Mouse (Mus musculus): Measurements from ENCODE around the gene 2310011J03Rik. TPM values are rescaled to one million over a fixed set of nuclear protein-coding genes. Genes with fewer than 3 reads are reported as not detected.

The 2310011J03Rik gene
- polyA plus RNA-seq, 2 experiments from 2014 or later: 47.1 to 59.9 TPM

DNA sequence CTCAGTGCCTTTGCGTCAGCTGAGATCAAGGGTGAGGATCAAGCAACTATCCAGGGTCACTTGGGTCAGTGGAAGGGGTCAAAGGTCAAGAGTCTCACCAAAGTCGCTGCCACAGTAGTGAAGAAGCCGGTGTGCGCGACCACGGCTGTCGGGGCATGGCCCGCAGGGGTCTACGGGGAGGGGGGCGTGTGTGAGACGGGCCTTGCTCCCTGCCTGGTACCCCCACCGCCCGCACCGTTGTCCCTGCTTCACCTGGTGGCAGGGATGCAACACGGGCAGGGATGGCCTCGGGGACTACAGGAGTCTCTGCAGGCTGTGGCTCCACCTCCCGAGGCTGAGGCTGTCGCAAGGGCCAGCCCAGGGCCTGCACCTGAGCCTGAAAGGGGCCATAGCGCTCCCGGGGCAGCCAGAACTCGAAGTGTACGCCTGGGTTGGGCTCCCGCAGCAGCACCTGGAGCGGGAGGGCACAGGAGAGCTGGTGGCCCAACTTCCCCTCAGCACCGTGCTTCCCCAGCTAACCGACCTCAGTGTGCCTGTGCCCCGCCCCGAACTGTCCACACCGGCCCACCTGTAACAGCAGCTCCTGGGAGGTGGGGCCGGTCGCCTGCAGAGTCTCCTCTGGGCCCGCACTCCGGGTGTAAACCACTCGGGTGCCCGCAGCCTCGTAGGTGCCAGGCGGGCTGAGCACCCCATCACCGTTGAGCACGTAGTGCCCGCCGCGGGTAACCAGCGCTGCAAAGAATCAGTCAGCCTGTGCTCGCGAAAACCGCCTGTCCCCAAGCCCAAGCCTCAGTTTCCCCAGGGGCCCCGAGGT, 21.4 kb upstream of the 2310011J03Rik start:
- ATAC-seq: no peak

DNA sequence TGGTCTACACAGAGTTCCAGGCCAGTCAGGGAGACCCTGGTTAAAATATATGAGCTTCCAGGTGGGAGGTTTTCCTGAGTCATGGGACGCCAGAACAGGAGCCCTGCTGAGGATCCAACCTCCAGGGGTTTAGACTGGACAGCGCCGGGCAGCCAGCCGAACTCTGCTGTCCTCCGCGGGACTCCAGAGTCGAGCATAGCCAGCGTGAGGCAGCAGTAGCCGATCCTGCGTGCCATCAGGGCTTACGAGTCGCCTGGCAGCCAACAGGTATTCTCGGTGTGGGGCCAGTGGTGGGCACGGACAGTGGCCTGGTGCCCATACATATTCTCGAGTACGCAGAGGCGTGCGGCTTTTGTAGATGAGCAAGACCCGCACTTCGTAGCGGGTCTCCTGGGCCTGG, 20.7 kb upstream of the 2310011J03Rik start:
- ATAC-seq: no peak

DNA sequence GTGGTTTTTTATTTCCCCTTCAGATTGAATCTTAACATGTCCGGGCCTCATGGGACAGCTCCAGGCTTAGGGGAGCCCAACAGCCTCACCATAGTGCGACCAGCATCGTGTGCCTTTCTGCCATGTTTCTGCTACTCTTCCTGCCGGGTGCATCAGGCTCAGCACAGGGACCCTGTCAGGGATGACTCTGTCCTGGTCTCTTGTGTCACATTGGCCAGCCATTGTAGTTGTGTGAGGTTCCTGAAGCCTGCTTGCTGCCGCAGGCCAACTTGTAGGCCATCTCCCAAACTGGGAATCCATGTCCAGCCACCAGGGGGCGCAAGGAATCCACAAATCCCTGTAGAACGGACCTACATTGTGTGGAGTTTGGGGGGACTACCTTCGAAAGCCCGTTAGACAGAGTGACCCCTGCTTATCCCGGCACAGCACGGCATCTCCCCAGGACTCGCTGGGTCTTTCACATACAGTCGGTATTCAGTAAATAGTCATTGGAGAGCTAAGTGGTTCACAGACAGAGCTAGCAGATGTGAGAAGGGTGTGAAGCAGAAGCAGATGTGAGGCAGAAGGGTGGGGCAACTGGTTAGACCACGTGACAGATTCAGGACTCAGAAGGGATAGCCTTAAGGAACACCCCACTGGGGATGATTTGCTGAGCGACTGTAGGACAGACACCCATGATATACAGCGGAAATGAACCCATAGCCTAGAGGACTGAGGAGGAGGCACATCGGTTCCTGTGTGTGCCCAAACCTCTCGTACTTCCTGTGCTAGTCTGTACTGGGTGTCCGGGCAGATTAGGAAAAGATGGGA, 19.8 kb upstream of the 2310011J03Rik start:
- peak; percentile 46 for ATAC-seq

DNA sequence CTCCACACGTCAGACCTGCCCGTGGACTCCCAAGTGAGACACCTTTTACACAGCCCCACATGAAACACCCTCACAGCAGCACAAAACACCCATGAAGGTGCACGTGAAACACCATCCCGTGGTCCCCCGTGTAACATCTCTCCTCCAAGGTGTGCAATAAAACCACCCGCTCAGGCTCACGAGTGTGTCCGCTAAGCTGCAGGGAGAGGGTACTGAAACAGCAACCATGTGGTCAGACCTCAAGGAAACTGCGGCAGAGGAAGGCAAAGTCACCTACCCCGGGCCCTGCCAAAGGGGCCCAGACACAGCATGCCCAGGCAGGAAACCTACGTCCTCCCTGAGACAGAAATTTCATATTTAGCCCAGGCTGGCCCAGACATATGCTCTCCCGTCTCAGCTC, 15.9 kb upstream of the 2310011J03Rik start:
- no peak for ATAC-seq

DNA sequence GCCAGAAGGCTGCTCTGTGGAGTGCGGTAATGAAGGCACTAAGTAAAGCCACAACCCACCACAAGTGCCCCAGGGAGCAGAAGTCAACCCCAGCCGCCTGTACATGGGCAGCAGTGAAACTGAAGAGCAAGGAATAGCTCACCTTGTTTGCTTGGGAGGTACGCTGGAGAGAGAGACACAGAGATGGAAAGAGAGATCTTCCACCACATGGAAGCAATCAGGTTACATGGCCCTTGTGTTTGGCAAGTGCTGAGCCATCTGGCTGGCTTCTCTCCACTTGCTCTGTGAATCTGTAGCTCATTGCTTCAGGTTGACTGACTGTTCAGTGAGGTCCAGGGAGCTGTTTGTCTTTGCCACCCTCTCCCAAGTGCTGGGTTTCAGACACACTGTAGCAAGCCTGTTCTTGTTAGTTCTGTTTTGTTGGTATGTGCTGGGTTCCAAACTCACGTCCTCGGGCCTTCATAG, 12.2 kb upstream of the 2310011J03Rik start:
- ATAC-seq: no peak

DNA sequence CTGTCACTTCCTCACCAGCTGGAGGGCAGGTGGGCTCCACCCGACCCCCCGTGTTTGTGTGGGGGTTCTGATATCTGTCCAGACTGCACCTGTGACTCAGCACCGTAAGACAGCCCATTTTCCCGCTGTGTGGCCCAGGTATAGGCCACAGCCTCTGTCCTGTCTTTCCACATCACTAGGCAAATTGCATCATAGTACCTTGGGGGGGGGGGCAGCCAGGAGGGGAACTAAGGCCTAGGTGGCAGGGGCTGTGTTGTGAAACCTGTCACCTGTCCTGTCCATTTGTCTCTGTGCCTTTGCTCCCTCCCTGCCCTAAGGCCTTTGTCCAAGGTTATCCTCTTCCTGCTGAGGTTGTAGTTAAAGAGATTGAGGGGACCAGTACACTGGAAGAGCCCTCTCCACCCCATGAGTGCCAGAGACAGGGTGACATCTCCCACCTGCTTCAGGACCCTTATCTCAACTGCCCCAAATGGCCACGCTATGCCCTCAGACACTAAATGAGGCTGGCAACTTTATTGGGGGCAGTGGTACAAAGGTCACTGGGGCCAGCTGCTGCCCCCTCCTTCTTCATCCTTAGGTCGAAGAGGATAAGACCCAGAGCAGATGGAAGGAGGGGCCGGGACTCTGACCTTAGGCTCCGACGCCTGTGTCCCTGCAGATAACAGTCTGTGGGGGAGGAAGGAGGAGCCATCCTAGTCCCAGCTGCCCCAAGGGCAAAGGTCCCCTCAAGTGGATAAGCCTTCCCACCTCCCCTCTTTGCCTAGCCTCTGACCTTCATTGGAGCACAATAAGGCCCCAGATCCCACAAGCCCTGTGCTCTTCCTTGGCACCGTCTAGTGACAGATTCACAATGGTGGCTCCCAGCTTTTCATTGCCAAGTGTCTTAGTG, 11.5 kb upstream of the 2310011J03Rik start:
- no peak for ATAC-seq

DNA sequence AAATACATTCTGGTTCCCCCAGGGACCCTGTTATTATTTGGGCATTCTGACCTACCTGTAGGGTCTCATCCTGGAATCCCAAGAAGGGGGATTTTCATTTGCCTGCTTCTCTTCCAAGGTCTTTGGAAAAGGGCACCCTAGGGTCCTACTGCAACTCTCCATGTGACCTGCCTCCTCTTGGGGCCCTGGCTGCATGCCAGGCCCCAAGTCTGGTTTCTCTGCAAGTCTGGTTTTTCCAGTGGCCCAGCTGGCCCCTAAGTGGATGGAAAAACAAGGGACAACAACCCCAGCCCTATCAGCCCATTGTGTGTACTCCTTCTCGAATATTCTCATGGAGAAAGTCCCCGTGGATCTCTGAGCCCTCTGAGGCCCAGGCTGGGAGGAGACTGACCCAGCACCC, 10.6 kb upstream of the 2310011J03Rik start:
- ATAC-seq: no peak

DNA sequence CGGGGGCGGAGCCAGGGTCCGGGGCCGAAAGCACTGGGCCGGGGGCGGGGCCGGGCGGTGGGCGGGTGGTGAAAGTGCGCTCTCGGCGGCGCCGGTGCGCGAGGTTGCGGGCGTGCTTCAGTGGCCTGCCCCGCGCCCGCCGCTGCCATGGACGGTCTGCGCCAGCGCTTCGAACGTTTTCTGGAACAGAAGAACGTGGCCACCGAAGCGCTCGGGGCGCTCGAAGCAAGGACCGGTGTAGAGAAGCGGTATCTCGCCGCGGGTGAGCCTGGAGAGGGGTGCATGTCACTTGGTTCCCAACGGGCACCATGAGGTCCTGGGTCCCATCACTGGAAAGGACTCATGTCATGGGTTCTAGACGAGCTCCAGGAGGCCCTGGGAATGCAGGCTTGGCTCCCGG, 9.7 kb upstream of the 2310011J03Rik start:
- no peak for ATAC-seq

DNA sequence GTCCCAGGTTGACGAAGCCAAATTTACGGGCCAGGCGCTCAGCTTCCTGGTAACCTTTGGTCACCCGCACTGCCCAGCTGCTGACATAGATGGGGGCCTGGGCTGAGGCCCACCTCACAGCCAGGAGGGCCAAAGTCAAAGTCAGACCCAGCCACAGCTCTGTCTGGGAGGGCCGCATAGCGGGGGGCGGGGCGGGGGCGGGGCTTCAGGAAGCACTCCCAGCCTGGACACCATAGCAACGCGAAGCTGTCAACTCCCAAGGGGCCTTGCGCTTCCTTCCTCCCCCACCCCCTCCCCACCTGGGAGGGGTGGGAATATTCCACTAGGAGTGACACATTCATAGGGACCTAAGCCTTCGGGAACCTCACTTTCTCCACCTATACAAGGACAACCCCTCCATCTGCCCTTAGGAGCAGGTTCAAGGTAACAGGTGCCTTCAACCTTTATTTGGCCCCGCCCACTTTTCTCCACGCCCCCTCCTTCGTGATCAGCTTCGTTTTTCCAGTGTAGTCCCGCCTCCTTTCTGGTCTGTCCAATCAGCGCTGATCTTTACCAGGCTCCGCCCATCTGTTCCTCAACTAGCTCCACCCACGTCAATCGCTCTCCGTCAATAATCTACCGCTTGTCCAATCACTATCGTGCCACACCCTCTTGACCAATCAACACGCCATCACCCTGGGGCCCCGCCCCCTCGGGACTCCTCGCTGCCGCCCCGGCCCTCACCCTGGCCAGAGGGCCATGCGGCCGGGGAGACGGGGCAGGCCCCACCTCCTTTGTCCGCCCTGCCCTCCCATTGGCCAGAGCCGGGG, 9.1 kb upstream of the 2310011J03Rik start, which contains the start of the genes Pcsk4 and Reep6:
Gene Pcsk4 (minus strand): TSS at position 226 of the 809 bp plus-strand sequence.
Gene Reep6 (plus strand): TSS at position 681 of the 809 bp plus-strand sequence.
- peak; percentile 91 for ATAC-seq

DNA sequence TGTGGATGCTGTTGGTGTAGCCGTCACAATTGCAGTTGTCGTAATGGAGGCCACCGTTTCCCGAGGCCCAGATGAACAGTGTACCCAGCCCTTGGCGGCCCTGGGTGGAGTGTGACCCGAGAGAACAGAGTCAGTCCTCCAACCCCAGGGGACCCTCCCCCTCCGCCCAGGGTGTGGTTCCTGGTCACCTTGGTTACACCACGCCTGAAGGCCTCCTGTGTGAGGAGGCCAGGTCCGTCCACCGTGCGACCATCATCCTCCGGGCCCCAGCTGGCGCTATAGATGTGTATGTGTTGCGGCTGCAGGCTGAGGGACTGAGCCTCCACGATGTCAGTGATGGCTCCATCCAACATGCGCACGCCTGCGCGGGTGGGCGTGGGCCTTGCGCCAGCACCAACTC, 4.7 kb upstream of the 2310011J03Rik start:
- ATAC-seq: no peak

DNA sequence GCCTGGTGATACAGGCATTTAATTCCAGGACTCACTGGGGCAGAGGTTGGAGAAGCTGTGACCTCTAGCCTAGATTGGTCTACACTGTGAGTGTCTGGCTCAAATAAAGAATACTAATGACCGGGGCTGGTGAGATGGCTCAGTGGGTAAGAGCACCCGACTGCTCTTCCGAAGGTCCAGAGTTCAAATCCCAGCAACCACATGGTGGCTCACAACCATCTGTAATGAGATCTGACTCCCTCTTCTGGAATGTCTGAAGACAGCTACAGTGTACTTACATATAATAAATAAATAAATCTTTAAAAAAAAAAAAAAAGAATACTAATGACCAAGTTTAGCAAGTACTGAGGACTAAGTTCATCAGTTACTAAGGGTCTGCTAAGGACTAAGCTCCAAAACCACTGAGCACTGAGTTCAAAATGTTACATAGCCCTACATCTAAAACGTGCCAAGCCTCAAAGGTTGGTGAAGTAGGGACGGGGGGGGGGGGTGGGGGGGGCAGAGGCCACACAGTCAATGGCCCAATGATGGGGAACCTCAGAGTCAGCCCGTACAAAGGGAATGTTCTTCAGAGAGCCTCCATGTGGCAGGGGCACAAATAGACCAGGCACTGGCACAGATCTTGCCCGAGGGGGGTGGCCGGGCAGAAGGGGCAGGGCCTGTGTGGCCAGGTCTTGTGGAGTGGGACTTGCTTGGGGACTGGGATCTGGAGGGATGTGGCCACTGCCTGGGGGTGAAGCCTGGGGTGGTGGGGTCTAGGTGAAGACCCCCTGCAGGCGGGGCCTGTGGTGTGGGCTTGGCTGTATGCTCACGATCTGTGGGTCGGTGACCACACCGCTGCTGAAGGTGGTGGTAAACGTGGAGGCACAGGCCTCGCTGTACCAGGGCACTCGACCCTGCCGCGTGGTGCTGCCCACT, 4.0 kb upstream of the 2310011J03Rik start:
- ATAC-seq: no peak

DNA sequence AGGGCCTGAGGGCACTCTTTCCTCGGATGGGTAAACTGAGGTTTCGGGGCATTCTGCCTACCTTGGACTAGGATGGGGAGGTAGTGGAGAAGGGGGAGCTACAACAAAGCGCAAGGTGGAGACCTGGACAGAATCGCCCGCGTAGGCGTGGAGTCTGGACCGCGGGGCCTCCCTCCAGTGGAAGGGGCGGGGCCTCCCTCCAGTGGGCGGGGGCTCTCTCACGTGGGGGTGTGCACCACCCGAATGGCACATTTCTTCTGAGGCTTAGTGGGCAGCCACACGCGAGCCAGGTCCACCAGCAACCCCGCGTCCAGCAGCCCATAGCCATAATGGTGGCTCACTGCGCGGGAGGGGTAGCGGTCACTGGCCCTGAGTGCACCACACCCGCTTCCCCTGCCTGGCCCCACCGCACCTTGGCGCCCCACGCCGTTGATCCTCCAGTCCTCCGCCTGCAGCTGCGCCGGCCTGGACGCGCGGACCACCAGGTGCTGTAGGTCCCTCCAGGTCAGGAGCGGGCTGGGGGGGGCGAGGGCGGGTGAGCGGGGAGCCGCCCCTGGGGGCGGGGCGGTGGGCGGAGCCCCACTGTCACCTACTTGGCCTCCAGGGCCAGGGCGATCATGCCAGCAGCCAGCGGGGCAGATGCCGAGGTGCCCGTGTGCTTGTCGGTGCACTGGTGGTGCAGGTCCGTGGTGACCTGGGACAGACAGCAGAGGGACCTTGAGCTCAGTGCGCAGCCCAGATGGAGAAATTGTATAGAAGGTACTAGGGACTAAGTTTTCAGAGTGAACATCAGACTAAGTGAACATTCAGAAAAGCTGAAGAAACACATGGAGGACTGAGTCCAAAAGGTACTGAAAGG, 3.2 kb upstream of the 2310011J03Rik start:
- ATAC-seq: peak; percentile 18

DNA sequence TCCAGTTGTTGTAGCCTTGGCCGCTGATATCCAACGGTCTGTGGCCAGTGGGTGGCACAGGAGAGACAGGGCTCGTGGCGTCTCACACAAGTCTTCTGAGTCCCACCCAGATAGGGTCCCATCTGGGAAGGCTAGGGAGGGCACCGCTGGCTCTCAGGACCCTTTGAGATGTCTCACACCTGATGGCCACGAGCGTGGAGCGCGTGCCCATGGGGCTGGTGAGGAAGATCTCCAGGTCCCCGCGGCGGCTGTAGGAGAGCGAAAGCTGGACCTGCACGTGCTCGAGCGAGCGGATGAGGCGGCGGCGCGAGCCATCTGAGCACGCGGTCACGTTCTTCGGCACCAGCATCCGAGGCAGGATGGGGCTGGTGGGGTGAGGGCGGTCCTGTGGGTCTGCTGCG, 2.5 kb upstream of the 2310011J03Rik start:
- ATAC-seq: peak; percentile 38

DNA sequence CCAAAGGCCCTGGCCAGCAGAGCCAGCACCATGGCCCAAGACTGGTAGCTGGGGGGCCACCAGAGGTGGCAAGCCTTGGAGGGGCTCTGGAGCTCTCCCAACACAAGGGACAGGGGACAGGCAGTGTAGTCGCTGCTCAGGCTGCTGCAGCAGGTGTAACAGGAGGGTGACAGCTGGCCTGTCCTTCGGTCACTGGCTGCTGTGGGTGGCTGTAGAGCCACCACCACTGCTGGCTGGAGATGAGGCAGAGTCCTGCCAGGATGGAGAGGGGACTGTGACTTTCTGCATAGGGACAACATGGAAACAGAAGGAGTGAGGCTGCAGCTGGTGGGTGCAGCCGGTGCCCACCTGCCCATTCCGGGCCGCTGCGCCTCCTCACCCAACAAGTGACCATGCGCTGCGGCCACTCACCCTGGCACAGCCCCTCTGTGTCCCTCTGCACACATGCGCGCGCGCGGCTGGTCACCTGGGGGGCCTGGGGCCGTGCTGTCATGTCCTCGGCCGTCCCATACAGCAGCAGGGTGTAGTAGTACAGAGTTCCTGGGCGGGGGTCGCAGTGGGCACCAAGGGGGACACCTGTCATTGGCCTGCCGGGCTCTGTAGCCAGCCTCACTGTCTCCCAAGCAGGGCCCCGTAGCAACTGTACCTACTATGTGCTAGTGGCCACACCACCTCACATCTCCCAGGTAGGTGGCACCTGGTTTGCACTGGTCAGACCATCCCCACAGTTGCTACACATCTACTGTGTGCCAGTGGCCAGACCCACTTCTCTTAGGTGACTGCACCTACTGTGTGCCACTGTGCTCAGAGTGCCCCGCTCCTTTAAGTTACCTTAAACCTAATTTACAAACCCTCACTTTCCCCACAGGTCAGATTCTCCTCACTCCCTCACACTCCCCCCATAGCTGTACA, 1.6 kb upstream of the 2310011J03Rik start:
- no peak for ATAC-seq

DNA sequence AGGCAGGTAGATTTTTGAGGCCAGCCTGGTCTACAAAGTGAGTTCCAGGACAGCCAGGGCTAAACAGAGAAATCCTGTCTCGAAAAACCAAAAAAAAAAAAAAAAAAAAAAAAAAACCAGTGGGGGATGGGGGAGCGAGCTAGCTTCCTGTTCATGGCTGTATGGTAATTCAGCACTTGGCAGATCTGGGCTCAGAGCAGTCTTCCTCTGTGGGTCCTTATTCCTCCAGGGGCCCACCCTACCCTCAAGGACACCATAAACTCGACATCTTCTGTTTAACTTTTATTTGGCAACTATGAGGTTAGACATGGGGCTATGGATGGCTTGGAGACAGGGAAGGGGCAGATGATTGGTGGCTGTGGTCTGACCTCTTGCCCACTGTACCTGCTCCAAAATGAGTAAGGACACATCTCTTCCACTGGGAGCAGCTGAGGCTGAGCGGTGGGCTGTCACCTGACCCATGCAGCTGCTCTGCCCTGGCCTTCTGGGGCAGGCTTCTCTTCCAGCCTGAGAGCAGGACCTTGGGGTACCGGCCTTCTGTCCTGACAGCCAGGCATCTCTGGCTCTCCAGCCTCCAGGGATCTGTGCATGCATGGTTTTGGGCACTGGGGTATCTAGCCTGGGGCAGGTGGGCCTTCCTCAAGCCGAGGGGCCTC, 805 bp upstream of the 2310011J03Rik start:
- peak; percentile 55 for ATAC-seq

DNA sequence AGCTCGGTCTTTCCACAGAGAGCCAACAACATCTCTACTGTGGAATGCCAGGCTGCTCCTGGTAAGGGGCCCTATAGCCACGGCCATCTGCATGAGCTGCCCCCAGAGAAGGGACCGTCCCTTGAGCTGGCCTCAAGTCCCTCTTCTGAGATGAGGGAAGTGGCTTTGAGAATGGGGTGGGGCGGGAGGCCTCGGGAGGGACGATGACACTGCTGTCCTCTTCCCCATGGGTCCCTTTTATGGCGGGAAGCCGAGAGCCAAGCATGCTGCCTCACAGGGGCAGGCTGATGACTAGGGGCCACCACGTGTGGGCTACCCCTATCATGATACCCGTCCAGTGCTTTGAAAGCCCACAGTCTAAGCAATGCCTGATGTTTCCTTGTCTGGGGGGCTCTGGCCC, 3.3 kb downstream of the 2310011J03Rik start:
- no peak for ATAC-seq

DNA sequence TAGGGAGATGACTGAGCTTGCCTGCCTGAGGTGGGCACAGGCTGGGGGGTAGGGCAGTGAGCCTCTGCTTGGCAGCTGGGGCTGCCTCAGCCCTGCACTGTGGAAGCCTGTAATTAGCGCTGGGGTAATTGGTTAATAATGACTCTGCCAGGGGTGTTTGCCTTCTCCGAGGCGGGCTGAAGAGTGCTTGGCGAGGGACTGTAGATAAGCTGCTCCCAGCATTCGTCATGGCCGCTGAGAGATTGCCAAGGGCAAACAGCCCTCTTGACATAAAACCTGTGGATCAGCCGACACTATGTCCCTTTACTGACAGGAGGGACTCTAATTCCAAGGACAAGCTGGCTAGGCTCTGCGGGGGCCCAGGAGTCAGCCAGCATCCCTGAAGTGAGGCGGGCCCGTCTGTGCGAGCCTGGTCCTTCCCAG, 4.0 kb downstream of the 2310011J03Rik start:
- ATAC-seq: no peak

DNA sequence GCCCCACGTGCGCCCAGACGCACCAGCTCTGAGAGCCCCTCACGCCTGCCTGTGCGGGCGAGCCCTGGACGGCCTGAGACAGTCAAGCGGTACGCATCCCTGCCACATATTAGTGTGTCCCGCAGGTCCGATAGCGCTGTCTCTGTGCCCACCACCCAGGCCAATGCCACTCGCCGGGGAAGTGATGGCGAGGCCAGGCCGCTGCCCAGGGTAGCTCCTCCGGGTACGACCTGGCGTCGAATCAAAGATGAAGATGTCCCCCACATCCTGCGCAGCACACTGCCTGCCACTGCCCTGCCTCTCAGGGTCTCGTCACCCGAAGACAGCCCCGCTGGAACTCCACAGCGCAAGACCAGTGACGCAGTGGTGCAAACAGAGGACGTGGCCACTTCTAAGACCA, 5.0 kb downstream of the 2310011J03Rik start:
- no peak for ATAC-seq

Data from CD4-positive, CD25-positive, alpha-beta regulatory T cell, adult 4 months (primary cell).